19 mouse cellular contexts compared by ENCODE assay signal in the genomic region with DNA sequence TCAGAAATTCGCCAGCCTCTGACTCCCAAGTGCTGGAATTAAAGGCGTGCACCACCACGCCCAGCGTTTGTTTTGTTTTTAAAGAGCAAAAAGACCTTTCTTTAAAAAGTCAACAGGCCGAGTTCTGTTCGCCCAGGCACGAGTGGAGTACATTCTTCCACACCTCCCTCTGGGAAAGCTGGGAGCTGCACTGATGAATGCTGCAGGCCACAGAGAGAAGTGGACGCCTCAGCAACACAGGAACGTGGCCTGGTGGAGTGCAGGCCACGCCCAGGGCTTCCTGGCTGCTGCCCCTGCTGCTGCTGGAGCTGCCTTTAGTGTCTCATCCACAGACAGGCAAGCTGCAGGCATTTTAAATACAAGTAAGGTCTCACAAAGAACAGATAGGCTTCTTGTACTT. TPM values are rescaled to one million over a fixed set of nuclear protein-coding genes. Genes with fewer than 3 reads are reported as not detected.
DNase-seq lines count a peak whose midpoint lies in the region; ATAC-seq and TF ChIP-seq lines count a peak whose summit lies in the region.
"Had no signal": no experiment of that assay in that cellular context is flagged by ENCODE, and none has a peak within 500 bp of the region (broad histone marks: within the 10 kb centered on the region; RNA-seq: fewer than 3 reads in every experiment).

No protein-coding gene starts in this region.

- peaks cover 24% of the 10 kb centered on the region for H3K36me3 ChIP-seq in intestine, embryonic 14.5 days (ENCODE audit: control insufficient read depth, insufficient read depth, low read length)
- peaks cover 14% of the 10 kb centered on the region for H3K36me3 ChIP-seq in intestine, postnatal 0 days (ENCODE audit: control insufficient read depth, insufficient read depth)
- H3K36me3 ChIP-seq in neural tube, embryonic 12.5 days = peaks cover 6% of the 10 kb centered on the region; the same call in 1 of the 2 replicates
- H3K36me3 ChIP-seq in neural tube, embryonic 15.5 days = peaks cover 16% of the 10 kb centered on the region
- H3K36me3 ChIP-seq in lung, embryonic 15.5 days = peaks cover 11% of the 10 kb centered on the region
- H3K36me3 ChIP-seq in stomach, postnatal 0 days (ENCODE audit: control insufficient read depth, insufficient read depth, low read length) = 0 out of 2 replicates have a peak, but pooled peaks cover 6% of the 10 kb centered on the region

- H3K4me3 ChIP-seq in intestine, embryonic 14.5 days (ENCODE audit: low read depth, low read length) = no peak overlapping the region
- no peak overlapping the region for H3K4me3 ChIP-seq in intestine, postnatal 0 days (ENCODE audit: low read depth, low read length)
- H3K4me3 ChIP-seq in neural tube, embryonic 12.5 days = no peak overlapping the region
- H3K4me3 ChIP-seq in neural tube, embryonic 15.5 days (replicated peaks) = no peak overlapping the region
- no peak overlapping the region for H3K4me3 ChIP-seq in lung, embryonic 15.5 days
- H3K4me3 ChIP-seq in stomach, postnatal 0 days (ENCODE audit: low read depth, low read length) = no peak overlapping the region
- H3K4me3 ChIP-seq: liver, embryonic 12.5 days had no signal

- no peaks in the 10 kb centered on the region for H3K9me3 ChIP-seq in intestine, embryonic 14.5 days (ENCODE audit: control insufficient read depth, low read length)
- H3K9me3 ChIP-seq in intestine, postnatal 0 days (ENCODE audit: control insufficient read depth) = no peaks in the 10 kb centered on the region
- no peaks in the 10 kb centered on the region for H3K9me3 ChIP-seq in neural tube, embryonic 12.5 days
- H3K9me3 ChIP-seq in neural tube, embryonic 15.5 days (replicated peaks) = no peaks in the 10 kb centered on the region
- H3K9me3 ChIP-seq in lung, embryonic 15.5 days = no peaks in the 10 kb centered on the region
- no peaks in the 10 kb centered on the region for H3K9me3 ChIP-seq in stomach, postnatal 0 days (ENCODE audit: control insufficient read depth, low read length)
- H3K9me3 ChIP-seq: liver, embryonic 12.5 days had no signal

- no peak overlapping the region for H3K4me2 ChIP-seq in intestine, embryonic 14.5 days (ENCODE audit: low read length)
- H3K4me2 ChIP-seq in intestine, postnatal 0 days (replicated peaks; ENCODE audit: low read depth) = no peak overlapping the region
- H3K4me2 ChIP-seq in neural tube, embryonic 12.5 days (replicated peaks) = no peak overlapping the region
- no peak overlapping the region for H3K4me2 ChIP-seq in neural tube, embryonic 15.5 days
- H3K4me2 ChIP-seq in lung, embryonic 15.5 days = no peak overlapping the region
- no peak overlapping the region for H3K4me2 ChIP-seq in stomach, postnatal 0 days (replicated peaks; ENCODE audit: low read depth)
- H3K4me2 ChIP-seq: liver, embryonic 12.5 days had no signal

- 0 out of 2 replicates have a peak, but pooled peaks cover 9% of the 10 kb centered on the region for H3K4me1 ChIP-seq in intestine, embryonic 14.5 days (replicated peaks; ENCODE audit: control insufficient read depth, insufficient read depth, low read length)
- no peaks in the 10 kb centered on the region for H3K4me1 ChIP-seq in intestine, postnatal 0 days (replicated peaks; ENCODE audit: control insufficient read depth, insufficient read depth, low read length)
- peaks cover 7% of the 10 kb centered on the region; the same call in 1 of the 2 replicates for H3K4me1 ChIP-seq in neural tube, embryonic 12.5 days
- H3K4me1 ChIP-seq in neural tube, embryonic 15.5 days = peaks cover 10% of the 10 kb centered on the region
- peaks cover 20% of the 10 kb centered on the region for H3K4me1 ChIP-seq in lung, embryonic 15.5 days
- H3K4me1 ChIP-seq in stomach, postnatal 0 days (replicated peaks; ENCODE audit: control insufficient read depth, insufficient read depth) = no peaks in the 10 kb centered on the region

- no peak for TF ChIP-seq CTCF in intestine, postnatal 0 days (IDR thresholded peaks at IDR 0.05; ENCODE audit: low read depth)
- no peak for TF ChIP-seq CTCF in stomach, postnatal 0 days (IDR thresholded peaks at IDR 0.05; ENCODE audit: low read depth)

- H3K9ac ChIP-seq in intestine, embryonic 14.5 days (ENCODE audit: low read length) = no peak overlapping the region
- no peak overlapping the region for H3K9ac ChIP-seq in intestine, postnatal 0 days (ENCODE audit: low read depth, low read length)
- H3K9ac ChIP-seq in neural tube, embryonic 12.5 days = no peak overlapping the region
- H3K9ac ChIP-seq in neural tube, embryonic 15.5 days (replicated peaks) = no peak overlapping the region
- no peak overlapping the region for H3K9ac ChIP-seq in lung, embryonic 15.5 days
- H3K9ac ChIP-seq in stomach, postnatal 0 days (ENCODE audit: low read length) = no peak overlapping the region
- H3K9ac ChIP-seq: liver, embryonic 12.5 days had no signal

- no peak overlapping the region for H3K27ac ChIP-seq in intestine, embryonic 14.5 days (ENCODE audit: low read depth)
- H3K27ac ChIP-seq in intestine, postnatal 0 days (ENCODE audit: low read depth, low read length) = no peak overlapping the region
- H3K27ac ChIP-seq in neural tube, embryonic 12.5 days = 0 out of 2 replicates have a peak overlapping the region, but pooled peaks have one; percentile 15
- H3K27ac ChIP-seq in neural tube, embryonic 15.5 days (replicated peaks) = no peak overlapping the region
- H3K27ac ChIP-seq in lung, embryonic 15.5 days = 0 out of 2 replicates have a peak overlapping the region, but pooled peaks have one; percentile 29
- no peak overlapping the region for H3K27ac ChIP-seq in stomach, postnatal 0 days (replicated peaks)
- H3K27ac ChIP-seq: liver, embryonic 12.5 days had no signal

- TF ChIP-seq EP300 in stomach, postnatal 0 days (optimal IDR thresholded peaks at IDR 0.05) = no peak

- DNase-seq in intestine, embryonic 14.5 days (ENCODE audit: low spot score) = peak; percentile 48
- peak; percentile 22 for DNase-seq in stomach, postnatal 0 days (ENCODE audit: low spot score)
- no peak for DNase-seq in layer of hippocampus, adult 11-12 months (ENCODE audit: low spot score)
- DNase-seq: cerebellum, adult 11-12 months; heart, postnatal 36 days; kidney, adult 8-10 months; layer of hippocampus, adult 9-11 months; right cerebral cortex, adult 18-20 months; thymus, postnatal 14 days had no signal

- no peaks in the 10 kb centered on the region for H3K27me3 ChIP-seq in intestine, embryonic 14.5 days (replicated peaks; ENCODE audit: control insufficient read depth, insufficient read depth, low read length)
- no peaks in the 10 kb centered on the region for H3K27me3 ChIP-seq in intestine, postnatal 0 days (replicated peaks; ENCODE audit: control insufficient read depth, insufficient read depth, low read length)
- H3K27me3 ChIP-seq in neural tube, embryonic 12.5 days (replicated peaks) = no peaks in the 10 kb centered on the region
- no peaks in the 10 kb centered on the region for H3K27me3 ChIP-seq in neural tube, embryonic 15.5 days (replicated peaks)
- H3K27me3 ChIP-seq in lung, embryonic 15.5 days = no peaks in the 10 kb centered on the region
- no peaks in the 10 kb centered on the region for H3K27me3 ChIP-seq in stomach, postnatal 0 days (ENCODE audit: control insufficient read depth, insufficient read depth, low read length)
- H3K27me3 ChIP-seq: liver, embryonic 12.5 days had no signal

- ATAC-seq in intestine, embryonic 14.5 days (replicated peaks; ENCODE audit: low FRiP score, low TSS enrichment, low read depth) = no peak
- no peak for ATAC-seq in intestine, postnatal 0 days
- no peak for ATAC-seq in neural tube, embryonic 12.5 days (ENCODE audit: low FRiP score, low read depth)
- ATAC-seq in neural tube, embryonic 15.5 days (ENCODE audit: low FRiP score) = no peak
- ATAC-seq in lung, embryonic 15.5 days (ENCODE audit: borderline replicate concordance, extremely low read depth, low FRiP score, low TSS enrichment) = no peak
- no peak for ATAC-seq in stomach, postnatal 0 days (ENCODE audit: low FRiP score, low TSS enrichment)
- ATAC-seq: CD4-positive, CD25-positive, alpha-beta regulatory T cell, adult 4 months; hindbrain, embryonic 16.5 days; liver, embryonic 12.5 days had no signal

- WGBS in intestine, embryonic 14.5 days = 55% methylated on average over 10 of the region's 10 CpGs
- 58% methylated on average over 10 of the region's 10 CpGs for WGBS in intestine, postnatal 0 days
- WGBS in neural tube, embryonic 12.5 days = 63% methylated on average over 10 of the region's 10 CpGs
- 62% methylated on average over 10 of the region's 10 CpGs for WGBS in neural tube, embryonic 15.5 days
- 33% methylated on average over 10 of the region's 10 CpGs for WGBS in lung, embryonic 15.5 days
- 43% methylated on average over 10 of the region's 10 CpGs for WGBS in stomach, postnatal 0 days

RNA-seq across cellular contexts. Expression of gene Gm28729, which starts 13.9 kb away (rescaled TPM):
- polyA plus RNA-seq in intestine, embryonic 14.5 days (2014; fragmentation: Nextera tagmentation; extraction: Ambion mirVana) = not detected in 2 replicates
- polyA plus RNA-seq in intestine, postnatal 0 days (2015; fragmentation: Nextera tagmentation; extraction: Ambion mirVana) = not detected in 2 replicates
- not detected in 2 replicates for polyA plus RNA-seq in neural tube, embryonic 12.5 days (2016; fragmentation: Nextera tagmentation; extraction: Ambion mirVana)
- not detected in 2 replicates for polyA plus RNA-seq in neural tube, embryonic 15.5 days (2015; fragmentation: Nextera tagmentation; extraction: Ambion mirVana)
- 0.39 and 0.65 TPM in 2 replicates for polyA plus RNA-seq in lung, embryonic 15.5 days (2015; fragmentation: Nextera tagmentation; extraction: Ambion mirVana)
- polyA plus RNA-seq in stomach, postnatal 0 days (2015; fragmentation: Nextera tagmentation; extraction: Ambion mirVana) = not detected in 2 replicates
- polyA plus RNA-seq: CD4-positive, CD25-positive, alpha-beta regulatory T cell, adult 4 months; forebrain, embryonic 11.5 days; liver, embryonic 12.5 days; spleen, adult 2 months; stomach, embryonic 16.5 days had no signal

Comparison
In these comparisons a context has a peak if more than half of its experiments do, and no peak if none do; other contexts are left out.
1. H3K27ac ChIP-seq: peak in neural tube, embryonic 12.5 days (single experiment) and lung, embryonic 15.5 days (single experiment); none in intestine, embryonic 14.5 days (single experiment), intestine, postnatal 0 days (single experiment), neural tube, embryonic 15.5 days (single experiment) and stomach, postnatal 0 days (single experiment).